Comparison of ENCODE assay signal across 13 mouse cellular contexts in the genomic region with DNA sequence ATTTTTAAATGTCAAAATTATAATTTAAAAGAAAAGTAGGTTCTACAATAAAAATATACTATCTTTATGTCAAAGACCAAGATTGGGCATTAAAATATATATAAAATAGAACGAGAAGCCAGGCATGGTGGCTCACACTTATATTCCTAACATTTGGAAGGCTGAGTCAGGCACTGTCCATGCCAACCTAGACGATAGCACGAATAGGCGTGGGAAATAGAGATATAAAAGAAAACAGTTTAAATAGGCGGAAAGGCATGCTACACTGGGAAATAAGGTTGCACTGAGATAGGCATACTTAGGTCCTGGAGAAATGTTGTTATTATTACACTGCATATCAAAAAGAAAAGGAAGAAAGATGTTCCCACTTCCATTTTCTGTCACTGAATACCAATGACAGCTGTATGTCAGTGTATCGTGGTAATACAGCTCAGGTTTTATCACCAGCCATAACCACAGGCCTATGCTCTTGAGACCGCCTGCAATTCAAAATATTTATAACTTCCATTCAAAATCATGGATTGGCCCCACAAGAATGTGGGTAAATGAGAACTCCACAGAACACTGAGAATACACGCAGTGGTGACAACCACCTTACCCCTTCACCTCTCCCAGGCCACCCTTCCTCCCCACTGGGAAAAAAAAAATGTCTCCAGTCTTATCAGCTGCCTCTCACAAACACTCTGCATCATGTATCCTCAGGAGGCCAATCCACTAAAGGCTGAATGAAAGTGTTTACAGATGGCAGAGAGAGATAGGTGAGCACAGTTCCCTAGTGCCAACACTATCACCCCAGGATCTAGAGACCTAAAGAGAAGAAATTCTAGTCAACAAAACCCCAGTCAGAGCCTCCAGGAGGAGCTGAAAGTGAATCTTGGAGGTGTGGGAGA.
A peak's percentile ranks its signal among the peaks of the same experiment; 100 is the strongest.
DNase-seq lines count a peak whose midpoint lies in the region; ATAC-seq and TF ChIP-seq lines count a peak whose summit lies in the region.
"Had no signal": no experiment of that assay in that cellular context is flagged by ENCODE, and none has a peak within 500 bp of the region (broad histone marks: within the 10 kb centered on the region; RNA-seq: fewer than 3 reads in every experiment).

No protein-coding gene starts in this region.

- no peaks in the 10 kb centered on the region for H3K36me3 ChIP-seq in heart, embryonic 13.5 days
- no peaks in the 10 kb centered on the region for H3K36me3 ChIP-seq in stomach, embryonic 15.5 days
- no peaks in the 10 kb centered on the region for H3K36me3 ChIP-seq in stomach, postnatal 0 days (ENCODE audit: control insufficient read depth, insufficient read depth, low read length)
- no peaks in the 10 kb centered on the region for H3K36me3 ChIP-seq in liver, embryonic 11.5 days (ENCODE audit: control insufficient read depth, insufficient read depth, low read length)
- no peaks in the 10 kb centered on the region for H3K36me3 ChIP-seq in myocyte (ENCODE audit: control insufficient read depth, insufficient read depth)

- no peak for TF ChIP-seq EP300 in stomach, postnatal 0 days (optimal IDR thresholded peaks at IDR 0.05)

- intact Hi-C loops in left cerebral cortex, postnatal 14 days (cut with DNase I): no loop called here

- H3K27me3 ChIP-seq in heart, embryonic 13.5 days (replicated peaks): no peaks in the 10 kb centered on the region
- no peaks in the 10 kb centered on the region for H3K27me3 ChIP-seq in stomach, embryonic 15.5 days (replicated peaks)
- H3K27me3 ChIP-seq in stomach, postnatal 0 days (ENCODE audit: control insufficient read depth, insufficient read depth, low read length): no peaks in the 10 kb centered on the region
- H3K27me3 ChIP-seq in liver, embryonic 11.5 days (replicated peaks; ENCODE audit: control insufficient read depth, insufficient read depth, low read length): no peaks in the 10 kb centered on the region
- no peaks in the 10 kb centered on the region for H3K27me3 ChIP-seq in myocyte (ENCODE audit: control insufficient read depth, insufficient read depth, insufficient read length)

- H3ac ChIP-seq in myocyte (ENCODE audit: control insufficient read depth, insufficient read length): no peak overlapping the region

- TF ChIP-seq CTCF in stomach, postnatal 0 days (IDR thresholded peaks at IDR 0.05; ENCODE audit: low read depth): no peak

- peaks cover 46% of the 10 kb centered on the region for H3K4me1 ChIP-seq in heart, embryonic 13.5 days
- peaks cover 17% of the 10 kb centered on the region; the same call in 1 of the 2 replicates for H3K4me1 ChIP-seq in stomach, embryonic 15.5 days
- no peaks in the 10 kb centered on the region for H3K4me1 ChIP-seq in stomach, postnatal 0 days (replicated peaks; ENCODE audit: control insufficient read depth, insufficient read depth)
- H3K4me1 ChIP-seq in liver, embryonic 11.5 days (replicated peaks; ENCODE audit: control insufficient read depth, insufficient read depth, low read length): peaks cover 13% of the 10 kb centered on the region; the same call in 1 of the 2 replicates
- H3K4me1 ChIP-seq: midbrain, embryonic 10.5 days had no signal

- H3K9me3 ChIP-seq in heart, embryonic 13.5 days: no peaks in the 10 kb centered on the region
- no peaks in the 10 kb centered on the region for H3K9me3 ChIP-seq in stomach, embryonic 15.5 days
- H3K9me3 ChIP-seq in stomach, postnatal 0 days (ENCODE audit: control insufficient read depth, low read length): no peaks in the 10 kb centered on the region
- no peaks in the 10 kb centered on the region for H3K9me3 ChIP-seq in liver, embryonic 11.5 days (ENCODE audit: control insufficient read depth, low read length)
- H3K9me3 ChIP-seq: midbrain, embryonic 10.5 days had no signal

- no peak overlapping the region for H3K9ac ChIP-seq in heart, embryonic 13.5 days
- no peak overlapping the region for H3K9ac ChIP-seq in stomach, embryonic 15.5 days
- no peak overlapping the region for H3K9ac ChIP-seq in stomach, postnatal 0 days (ENCODE audit: low read length)
- no peak overlapping the region for H3K9ac ChIP-seq in liver, embryonic 11.5 days (ENCODE audit: low read depth, low read length)

- no peak for ATAC-seq in heart, embryonic 13.5 days (ENCODE audit: extremely low read depth, insufficient number of reproducible peaks, low FRiP score, low TSS enrichment)
- ATAC-seq in stomach, embryonic 15.5 days (ENCODE audit: insufficient read depth, low FRiP score, low read depth): peak; percentile 83
- ATAC-seq in stomach, postnatal 0 days (ENCODE audit: low FRiP score, low TSS enrichment): no peak
- ATAC-seq in liver, embryonic 11.5 days (replicated peaks; ENCODE audit: low FRiP score): peak; percentile 93

- no peaks in the 10 kb centered on the region for H3K79me2 ChIP-seq in myocyte (ENCODE audit: control insufficient read depth, insufficient read depth)

- no peak for DNase-seq in heart, adult 8-10 months (ENCODE audit: low spot score)
- no peak for DNase-seq in stomach, postnatal 0 days (ENCODE audit: low spot score)
- peak; percentile 37 for DNase-seq in liver, embryonic 11.5 days (ENCODE audit: low spot score)
- no peak for DNase-seq in left cerebral cortex, postnatal 14 days (ENCODE audit: low spot score in 2 of 2)
- DNase-seq in cerebellum, adult 18-20 months: no peak
- DNase-seq: B cell, adult 2 months; cerebellum, adult 2 months; kidney, postnatal 4 days; thymus, adult 18-20 months had no signal

- no peak overlapping the region for H3K4me2 ChIP-seq in heart, embryonic 13.5 days
- H3K4me2 ChIP-seq in stomach, embryonic 15.5 days: no peak overlapping the region
- no peak overlapping the region for H3K4me2 ChIP-seq in stomach, postnatal 0 days (replicated peaks; ENCODE audit: low read depth)
- H3K4me2 ChIP-seq in liver, embryonic 11.5 days: peak overlapping the region; percentile 44
- H3K4me2 ChIP-seq in myocyte (ENCODE audit: low read depth): no peak overlapping the region

- WGBS in heart, embryonic 13.5 days: 76% methylated on average over 8 of the region's 8 CpGs
- 85% methylated on average over 8 of the region's 8 CpGs for WGBS in stomach, embryonic 15.5 days
- WGBS in stomach, postnatal 0 days: 90% methylated on average over 8 of the region's 8 CpGs
- 61% methylated on average over 8 of the region's 8 CpGs for WGBS in liver, embryonic 11.5 days

- H3K27ac ChIP-seq in heart, embryonic 13.5 days (replicated peaks): 0 out of 2 replicates have a peak overlapping the region, but pooled peaks have one; percentile 20
- H3K27ac ChIP-seq in stomach, embryonic 15.5 days: no peak overlapping the region
- no peak overlapping the region for H3K27ac ChIP-seq in stomach, postnatal 0 days (replicated peaks)
- H3K27ac ChIP-seq in liver, embryonic 11.5 days (ENCODE audit: low read depth, low read length): 0 out of 2 replicates have a peak overlapping the region, but pooled peaks have one; percentile 3
- H3K27ac ChIP-seq: midbrain, embryonic 10.5 days had no signal

- no peak overlapping the region for H3K4me3 ChIP-seq in heart, embryonic 13.5 days
- H3K4me3 ChIP-seq in stomach, embryonic 15.5 days (replicated peaks): no peak overlapping the region
- no peak overlapping the region for H3K4me3 ChIP-seq in stomach, postnatal 0 days (ENCODE audit: low read depth, low read length)
- no peak overlapping the region for H3K4me3 ChIP-seq in liver, embryonic 11.5 days (ENCODE audit: low read depth, low read length)
- H3K4me3 ChIP-seq in myocyte: no peak overlapping the region
- H3K4me3 ChIP-seq: midbrain, embryonic 10.5 days had no signal

- TF ChIP-seq POLR2A in myocyte (IDR thresholded peaks at IDR 0.05; ENCODE audit: insufficient read length, low read depth): no peak

TF ChIP-seq in myocyte, 11 proteins besides CTCF, POLR2A, EP300 and RAD21:
- peak in 2 of 3 experiments; percentile 20 to 23 for TF ChIP-seq MYOD1 (IDR thresholded peaks at IDR 0.05; ENCODE audit: control insufficient read depth in 1 of 3, insufficient read length in 2 of 3, low read depth in 2 of 3)
- no peak for TF ChIP-seq TCF12 (IDR thresholded peaks at IDR 0.05; ENCODE audit: insufficient read depth, poor library complexity, severe bottlenecking)

Comparison
In these comparisons a context has a peak if more than half of its experiments do, and no peak if none do; other contexts are left out.
1. ATAC-seq: peak in stomach, embryonic 15.5 days (single experiment) and liver, embryonic 11.5 days (single experiment); none in heart, embryonic 13.5 days (single experiment) and stomach, postnatal 0 days (single experiment).
2. H3K27ac ChIP-seq: peak in heart, embryonic 13.5 days (single experiment) and liver, embryonic 11.5 days (single experiment); none in stomach, embryonic 15.5 days (single experiment) and stomach, postnatal 0 days (single experiment).